Mouse (Mus musculus): ENCODE data around the gene Bet1. TPM values are rescaled to one million over a fixed set of nuclear protein-coding genes. Genes with fewer than 3 reads are reported as not detected.

The Bet1 gene
- 17.1 and 21.0 TPM in 2 replicates for total RNA-seq (2014; rRNA removed)
- 32.7 and 37.2 TPM in 2 replicates for polyA plus RNA-seq (2015; fragmentation: Nextera tagmentation; extraction: Ambion mirVana)

GRCm38 (mm10) chr6:4086663-4087454 is at the start of gene Bet1:
Bet1 (minus strand) TSS chr6:4086972.
- ATAC-seq (peak; percentile 100), DNase-seq (ENCODE audit: low spot score) (peak; percentile 98)
- Histone ChIP-seq H3K36me3 (ENCODE audit: insufficient read depth, low read length) (no peaks in the 10 kb centered on the region), H3K4me1 (ENCODE audit: insufficient read depth, low read length) (0 out of 2 replicates have a peak, but pooled peaks cover 4% of the 10 kb centered on the region), H3K4me2 (ENCODE audit: low read depth, low read length) (peak within 1 kb of the TSS; percentile 60), H3K9me3 (ENCODE audit: low read length) (no peaks in the 10 kb centered on the region), H3K27ac (no peak within 1 kb of the TSS), H3K27me3 (ENCODE audit: insufficient read depth, low read length) (no peaks in the 10 kb centered on the region), H3K4me3 (ENCODE audit: low read length) (peak within 1 kb of the TSS; percentile 89), H3K9ac (replicated peaks; ENCODE audit: low read length) (peak within 1 kb of the TSS; percentile 58)
- under 1% methylated on average over 24 of the region's 24 CpGs for WGBS
- no peak for TF ChIP-seq CTCF (IDR thresholded peaks at IDR 0.05; ENCODE audit: low read depth)

- H3K4me3 ChIP-seq (ENCODE audit: low read length) = no peak overlapping the region
- WGBS = 68% methylated on average over 7 of the region's 7 CpGs
- no peaks in the 10 kb centered on the region for H3K27me3 ChIP-seq (ENCODE audit: insufficient read depth, low read length)
- H3K9ac ChIP-seq (replicated peaks; ENCODE audit: low read length) = no peak overlapping the region
- peak; percentile 49; the same call in 1 of the 2 replicates for ATAC-seq
- H3K4me1 ChIP-seq (ENCODE audit: insufficient read depth, low read length) = no peaks in the 10 kb centered on the region
- H3K27ac ChIP-seq = no peak overlapping the region
- no peak overlapping the region for H3K4me2 ChIP-seq (ENCODE audit: low read depth, low read length)
- no peak for TF ChIP-seq CTCF (IDR thresholded peaks at IDR 0.05; ENCODE audit: low read depth)
- no peak for DNase-seq (ENCODE audit: low spot score)
- no peaks in the 10 kb centered on the region for H3K9me3 ChIP-seq (ENCODE audit: low read length)
- H3K36me3 ChIP-seq (ENCODE audit: insufficient read depth, low read length) = no peaks in the 10 kb centered on the region
These were observed 45.5 kb upstream of the Bet1 start for GRCm38 (mm10) chr6:4132239-4132638.

GRCm38 (mm10) chr6:4131149-4131548 is 44.4 kb upstream of the Bet1 start:
- 46% methylated on average over 2 of the region's 2 CpGs for WGBS
- H3K9ac ChIP-seq (replicated peaks; ENCODE audit: low read length) = no peak overlapping the region
- no peaks in the 10 kb centered on the region for H3K27me3 ChIP-seq (ENCODE audit: insufficient read depth, low read length)
- no peak for DNase-seq (ENCODE audit: low spot score)
- H3K36me3 ChIP-seq (ENCODE audit: insufficient read depth, low read length) = no peaks in the 10 kb centered on the region
- no peak overlapping the region for H3K4me2 ChIP-seq (ENCODE audit: low read depth, low read length)
- no peaks in the 10 kb centered on the region for H3K4me1 ChIP-seq (ENCODE audit: insufficient read depth, low read length)
- TF ChIP-seq CTCF (IDR thresholded peaks at IDR 0.05; ENCODE audit: low read depth) = no peak
- ATAC-seq = no peak
- H3K9me3 ChIP-seq (ENCODE audit: low read length) = no peaks in the 10 kb centered on the region
- H3K27ac ChIP-seq = no peak overlapping the region
- no peak overlapping the region for H3K4me3 ChIP-seq (ENCODE audit: low read length)

- DNase-seq (ENCODE audit: low spot score) (no peak), ATAC-seq (no peak)
- Histone ChIP-seq H3K36me3 (ENCODE audit: insufficient read depth, low read length) (no peaks in the 10 kb centered on the region), H3K9me3 (ENCODE audit: low read length) (no peaks in the 10 kb centered on the region), H3K4me2 (ENCODE audit: low read depth, low read length) (no peak overlapping the region), H3K27me3 (ENCODE audit: insufficient read depth, low read length) (no peaks in the 10 kb centered on the region), H3K4me3 (ENCODE audit: low read length) (no peak overlapping the region), H3K27ac (no peak overlapping the region), H3K9ac (replicated peaks; ENCODE audit: low read length) (no peak overlapping the region), H3K4me1 (ENCODE audit: insufficient read depth, low read length) (no peaks in the 10 kb centered on the region)
- TF ChIP-seq CTCF (IDR thresholded peaks at IDR 0.05; ENCODE audit: low read depth) = no peak
- 83% methylated on average over 1 of the region's 1 CpGs for WGBS
These were observed 31.8 kb upstream of the Bet1 start for GRCm38 (mm10) chr6:4118611-4119010.

GRCm38 (mm10) chr6:4090423-4090822 is 3.7 kb upstream of the Bet1 start:
- Histone ChIP-seq H3K4me2 (ENCODE audit: low read depth, low read length) (no peak overlapping the region), H3K27me3 (ENCODE audit: insufficient read depth, low read length) (no peaks in the 10 kb centered on the region), H3K9me3 (ENCODE audit: low read length) (no peaks in the 10 kb centered on the region), H3K36me3 (ENCODE audit: insufficient read depth, low read length) (no peaks in the 10 kb centered on the region), H3K4me1 (ENCODE audit: insufficient read depth, low read length) (0 out of 2 replicates have a peak, but pooled peaks cover 4% of the 10 kb centered on the region), H3K27ac (no peak overlapping the region), H3K4me3 (ENCODE audit: low read length) (no peak overlapping the region), H3K9ac (replicated peaks; ENCODE audit: low read length) (no peak overlapping the region)
- ATAC-seq = no peak
- WGBS = 86% methylated on average over 2 of the region's 2 CpGs
- no peak for TF ChIP-seq CTCF (IDR thresholded peaks at IDR 0.05; ENCODE audit: low read depth)
- no peak for DNase-seq (ENCODE audit: low spot score)

GRCm38 (mm10) chr6:4072281-4072680 is 14.5 kb downstream of the Bet1 start:
- H3K4me1 ChIP-seq (ENCODE audit: insufficient read depth, low read length) = no peaks in the 10 kb centered on the region
- H3K4me2 ChIP-seq (ENCODE audit: low read depth, low read length) = no peak overlapping the region
- no peak for ATAC-seq
- H3K27me3 ChIP-seq (ENCODE audit: insufficient read depth, low read length) = no peaks in the 10 kb centered on the region
- H3K9ac ChIP-seq (replicated peaks; ENCODE audit: low read length) = no peak overlapping the region
- H3K36me3 ChIP-seq (ENCODE audit: insufficient read depth, low read length) = no peaks in the 10 kb centered on the region
- H3K9me3 ChIP-seq (ENCODE audit: low read length) = no peaks in the 10 kb centered on the region
- TF ChIP-seq CTCF (IDR thresholded peaks at IDR 0.05; ENCODE audit: low read depth) = no peak
- no peak overlapping the region for H3K27ac ChIP-seq
- DNase-seq (ENCODE audit: low spot score) = no peak
- 85% methylated on average over 6 of the region's 6 CpGs for WGBS
- no peak overlapping the region for H3K4me3 ChIP-seq (ENCODE audit: low read length)

- H3K4me3 ChIP-seq (ENCODE audit: low read length) = no peak overlapping the region
- TF ChIP-seq CTCF (IDR thresholded peaks at IDR 0.05; ENCODE audit: low read depth) = no peak
- no peak overlapping the region for H3K27ac ChIP-seq
- DNase-seq (ENCODE audit: low spot score) (no peak), ATAC-seq (no peak)
- H3K27me3 ChIP-seq (ENCODE audit: insufficient read depth, low read length) = no peaks in the 10 kb centered on the region
- H3K36me3 ChIP-seq (ENCODE audit: insufficient read depth, low read length) = no peaks in the 10 kb centered on the region
- no peak overlapping the region for H3K9ac ChIP-seq (replicated peaks; ENCODE audit: low read length)
- no peaks in the 10 kb centered on the region for H3K4me1 ChIP-seq (ENCODE audit: insufficient read depth, low read length)
- H3K4me2 ChIP-seq (ENCODE audit: low read depth, low read length) = no peak overlapping the region
- H3K9me3 ChIP-seq (ENCODE audit: low read length) = no peaks in the 10 kb centered on the region
These were observed 17.1 kb downstream of the Bet1 start for GRCm38 (mm10) chr6:4069714-4070113.

Measured in hindbrain, postnatal 0 days (tissue).